Mouse (Mus musculus): ENCODE results near the gene Borcs7. TPM values are rescaled to one million over a fixed set of nuclear protein-coding genes. Genes with fewer than 3 reads are reported as not detected.

The Borcs7 gene
- polyA plus RNA-seq, 1 experiment from 2014 or later: 10.9 TPM

DNA sequence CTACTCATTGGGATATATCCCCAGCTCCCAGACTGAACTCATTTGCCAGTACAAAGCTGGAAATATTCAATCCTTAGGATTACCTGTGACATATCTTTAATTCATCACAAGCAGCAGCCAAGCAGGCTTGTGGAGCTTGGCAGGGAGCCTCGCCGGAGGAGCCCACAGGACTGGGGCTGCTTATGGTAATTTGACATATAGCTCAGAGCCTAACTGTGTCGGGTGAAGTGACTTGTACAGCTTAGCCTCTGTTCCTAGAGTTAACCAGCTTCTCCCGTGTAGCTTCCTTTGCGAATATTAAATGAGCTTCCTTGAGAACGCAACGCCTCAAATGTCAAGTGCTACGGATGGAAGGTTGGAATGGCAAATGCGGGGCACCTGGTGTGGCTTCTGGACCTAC lies 55.0 kb downstream of the Borcs7 start:
- no peak overlapping the region for H3K27ac ChIP-seq
- no peak overlapping the region for H3K4me3 ChIP-seq (ENCODE audit: inconsistent target)
- H3K79me2 ChIP-seq (ENCODE audit: inconsistent target): no peaks in the 10 kb centered on the region
- 91% methylated on average over 9 of the region's 9 CpGs for WGBS (ENCODE audit: missing documents)
- H3K36me3 ChIP-seq (ENCODE audit: inconsistent target): no peaks in the 10 kb centered on the region

DNA sequence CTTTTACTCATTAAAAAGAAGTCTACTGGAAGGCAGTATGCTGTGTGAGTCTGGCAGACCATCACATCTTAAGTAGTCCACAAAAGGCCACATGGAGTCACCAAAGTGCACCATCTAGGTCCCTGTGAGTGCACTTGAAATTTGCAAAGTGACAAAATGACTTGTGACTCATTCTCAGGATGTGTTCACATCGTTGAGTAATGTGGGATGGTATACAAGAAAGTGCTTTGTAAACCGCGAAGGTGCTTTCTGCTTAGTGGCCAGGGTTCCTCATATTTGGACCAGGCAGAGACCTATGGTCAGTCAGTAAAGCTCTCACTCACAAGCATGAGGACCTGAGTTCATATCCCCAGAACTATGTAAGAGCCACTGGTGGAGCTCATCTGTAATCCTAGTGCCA lies 58.1 kb downstream of the Borcs7 start:
- WGBS (ENCODE audit: missing documents): 52% methylated on average over 3 of the region's 3 CpGs
- no peak overlapping the region for H3K27ac ChIP-seq
- no peak overlapping the region for H3K4me3 ChIP-seq (ENCODE audit: inconsistent target)
- H3K36me3 ChIP-seq (ENCODE audit: inconsistent target): no peaks in the 10 kb centered on the region
- H3K79me2 ChIP-seq (ENCODE audit: inconsistent target): no peaks in the 10 kb centered on the region

DNA sequence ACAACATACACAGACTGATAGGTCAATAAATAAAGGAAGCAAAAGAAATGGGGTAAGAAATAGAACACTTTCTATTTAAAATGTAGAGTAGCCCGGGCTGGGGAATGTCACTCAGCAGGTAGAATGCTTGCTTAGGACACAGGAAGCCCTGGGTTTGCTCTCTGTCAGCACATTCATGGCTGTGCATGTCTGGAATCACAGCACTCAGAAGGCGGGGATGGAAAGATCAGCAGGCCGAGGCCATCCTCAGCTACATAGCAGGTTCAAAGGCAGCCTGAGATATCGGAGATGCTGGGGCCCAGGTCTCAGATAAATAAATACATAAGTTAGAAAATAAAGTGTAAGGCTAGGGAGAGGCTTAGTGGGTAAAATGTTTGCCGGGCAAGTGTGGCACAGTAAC lies 62.5 kb downstream of the Borcs7 start:
- H3K79me2 ChIP-seq (ENCODE audit: inconsistent target): no peaks in the 10 kb centered on the region
- no peak overlapping the region for H3K27ac ChIP-seq
- H3K4me3 ChIP-seq (ENCODE audit: inconsistent target): no peak overlapping the region
- 86% methylated on average over 5 of the region's 5 CpGs for WGBS (ENCODE audit: missing documents)
- no peaks in the 10 kb centered on the region for H3K36me3 ChIP-seq (ENCODE audit: inconsistent target)

Other genes with a start within 250 kb of the Borcs7 start
- gene Trim8, start 188.2 kb upstream of the Borcs7 start, polyA plus RNA-seq (2018): 33.5 to 58.8 TPM (median 46.5 TPM) in 3 replicates
- 31.2 to 78.5 TPM (median 36.3 TPM) in 3 replicates for gene Arl3, start 116.7 kb upstream of the Borcs7 start, polyA plus RNA-seq (2018)
- 3.7 to 8.0 TPM (median 6.1 TPM) in 3 replicates for gene Sfxn2, start 116.5 kb upstream of the Borcs7 start, polyA plus RNA-seq (2018)
- 52.4 to 61.0 TPM (median 59.3 TPM) in 3 replicates for gene Wbp1l, start 90.8 kb upstream of the Borcs7 start, polyA plus RNA-seq (2018)
- gene Cyp17a1, start 16.7 kb upstream of the Borcs7 start, polyA plus RNA-seq (2018): not detected in 3 replicates
- gene As3mt, start 17.6 kb downstream of the Borcs7 start, polyA plus RNA-seq (2018): 7.0 to 9.7 TPM (median 8.0 TPM) in 3 replicates
- gene Cnnm2, start 71.7 kb downstream of the Borcs7 start, polyA plus RNA-seq (2018): 6.1 to 11.9 TPM (median 6.8 TPM) in 3 replicates

All from macrophage (primary cell).